Mouse (Mus musculus) adrenal gland, adult 18-20 months (tissue): ENCODE data around the gene Ephb2. TPM values are rescaled to one million over a fixed set of nuclear protein-coding genes. Genes with fewer than 3 reads are reported as not detected.

Experiments
- DNase-seq, 2 experiments: peaks; one replicate each; pipeline ENCODE4 v3.0.0; 2021 to 2022; ENCODE audit warnings: low spot score in 2 of 2
- long read RNA-seq, 2 experiments: library from polyadenylated mRNA; stranded (forward); transcript quantifications; one replicate each; pipeline ENCODE4 v2.0.0; 2021
- total RNA-seq, 2 experiments: library from RNA; stranded (reverse); gene quantifications; 1 replicate in 1 of 2; 2 replicates in 1 of 2; pipeline ENCODE4 v1.2.3; 2021

Gene Ephb2
- 10 to 100 TPM; 16.9 to 22.8 TPM for total RNA-seq
- long read RNA-seq, experiment 1, full-length matches to known transcripts, result 3 of 12 reads
- long read RNA-seq, experiment 1, partial matches to known transcripts, result 4 of 12 reads
- long read RNA-seq, experiment 1, other reads (novel, unspliced or antisense), result 5 of 12 reads
- long read RNA-seq, experiment 2, partial matches to known transcripts, result 8 of 13 reads
- long read RNA-seq, experiment 2, other reads (novel, unspliced or antisense), result 4 of 13 reads

DNA sequence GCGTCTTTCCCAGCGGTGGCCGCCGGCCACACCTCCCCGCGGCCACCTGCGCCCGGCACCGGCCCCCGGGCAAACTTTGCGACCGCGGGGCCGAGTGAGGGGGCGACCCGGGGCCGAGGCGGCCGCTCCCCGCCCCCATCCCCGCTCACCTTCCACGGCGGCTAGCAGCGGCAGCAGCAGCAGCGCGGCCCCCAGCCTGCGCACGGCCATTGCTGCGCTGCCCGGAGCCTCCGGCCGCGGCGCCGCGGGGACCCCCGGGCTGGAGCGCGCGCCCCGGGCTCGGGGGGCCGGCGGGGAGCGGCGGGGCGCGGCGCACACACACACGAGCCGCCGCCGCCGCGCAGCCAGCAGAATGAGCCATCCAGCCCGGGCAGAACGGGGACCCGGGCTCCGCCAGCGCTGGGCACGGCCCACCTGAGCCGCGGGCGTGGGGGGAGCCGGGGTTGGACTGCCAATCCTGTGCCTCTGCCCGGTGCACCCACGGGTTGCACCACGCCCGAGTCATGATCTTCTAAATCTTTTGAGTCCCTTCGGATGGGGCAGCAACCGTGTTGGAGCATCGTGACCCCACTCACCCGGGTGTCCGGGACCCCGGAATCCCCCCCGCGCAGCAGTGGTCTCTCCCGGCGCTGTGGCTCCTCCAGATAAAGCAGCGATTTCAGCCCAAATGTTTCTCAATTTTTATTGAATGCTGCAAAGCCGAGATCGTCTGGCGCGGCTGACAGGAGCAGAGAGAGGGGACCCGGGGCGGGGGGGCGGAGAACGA, at the start of gene Ephb2:
Ephb2 (minus strand) TSS at position 368 of the 766 bp plus-strand sequence.
- DNase-seq, result peak; percentile 73 to 78

DNA sequence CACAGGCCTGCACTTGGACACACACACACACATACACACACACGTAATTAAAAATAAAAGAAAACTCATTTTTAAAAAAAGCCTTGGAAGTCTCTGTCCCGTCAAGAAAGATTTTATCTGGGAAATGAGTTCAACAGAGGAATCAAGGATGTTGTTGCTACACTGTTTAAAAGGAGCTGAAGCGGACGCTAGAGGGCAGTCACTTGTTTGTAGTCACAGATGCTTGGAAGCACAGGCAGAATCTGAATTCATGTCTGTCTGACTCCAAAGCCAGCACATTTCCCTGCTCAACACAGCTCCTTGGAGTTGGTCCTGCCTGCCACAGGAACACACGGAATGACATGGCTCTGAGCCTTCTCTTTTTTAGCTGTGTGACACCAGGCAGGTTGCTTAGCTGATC, 42.8 kb upstream of the Ephb2 start:
- no peak for DNase-seq

DNA sequence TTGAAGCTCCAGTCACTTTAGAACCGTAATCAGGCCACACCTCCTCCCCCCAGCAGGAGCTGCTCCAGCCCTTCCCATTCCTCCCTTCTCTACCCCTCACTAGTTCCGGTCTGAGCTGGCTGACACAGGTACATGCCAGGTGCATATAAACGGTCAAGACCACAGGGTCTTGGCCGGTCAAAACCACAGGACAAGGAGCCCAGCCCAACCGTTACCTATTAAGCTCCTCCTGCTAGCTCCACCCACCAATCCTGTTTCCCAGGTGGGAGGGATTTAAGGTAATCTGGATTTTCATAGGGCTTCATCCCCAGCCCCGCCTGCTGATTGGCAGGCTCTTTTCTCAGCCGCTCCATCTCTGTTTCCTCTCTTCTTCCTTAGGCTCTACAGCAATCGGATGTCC, 42.4 kb upstream of the Ephb2 start:
- no peak for DNase-seq

DNA sequence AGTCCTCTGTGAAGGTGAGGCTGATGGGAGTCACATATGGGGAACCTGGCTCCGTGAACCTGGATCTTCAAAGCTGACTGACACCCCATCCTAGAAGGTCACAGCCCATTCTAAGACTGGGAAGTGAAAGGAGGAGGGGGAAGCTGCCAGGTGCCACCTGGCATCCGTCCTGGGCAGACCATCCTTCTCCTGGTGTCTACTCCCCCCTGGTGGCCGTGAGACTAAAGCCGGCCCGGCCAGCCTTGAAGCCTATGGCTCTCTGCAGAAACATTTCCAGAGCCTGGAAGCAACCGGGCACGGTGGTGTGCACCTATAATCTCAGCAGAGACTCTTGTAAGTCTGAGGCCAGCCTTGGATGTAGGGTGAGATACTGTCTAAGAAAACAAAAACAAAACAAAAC, 41.2 kb upstream of the Ephb2 start:
- DNase-seq, result peak; percentile 36 to 50

DNA sequence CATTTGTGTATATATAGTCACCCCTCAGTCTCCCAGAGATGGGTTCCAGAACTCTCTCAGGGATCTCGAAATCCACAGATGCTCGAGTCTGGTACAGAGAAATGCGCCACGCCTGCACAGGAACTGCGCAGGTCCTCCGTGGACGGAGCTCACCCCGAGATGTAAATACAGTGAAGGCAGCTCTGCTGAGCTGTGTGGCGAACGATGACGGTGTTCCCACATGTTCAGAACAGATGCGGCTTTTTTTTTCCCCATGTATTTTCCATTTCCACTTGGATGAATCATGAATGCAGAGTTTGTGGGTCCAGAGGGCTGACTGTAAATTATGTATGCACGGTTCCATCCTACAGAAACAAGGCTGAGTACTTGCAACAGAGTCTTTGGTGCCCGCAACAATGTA, 39.2 kb upstream of the Ephb2 start:
- DNase-seq, result no peak

DNA sequence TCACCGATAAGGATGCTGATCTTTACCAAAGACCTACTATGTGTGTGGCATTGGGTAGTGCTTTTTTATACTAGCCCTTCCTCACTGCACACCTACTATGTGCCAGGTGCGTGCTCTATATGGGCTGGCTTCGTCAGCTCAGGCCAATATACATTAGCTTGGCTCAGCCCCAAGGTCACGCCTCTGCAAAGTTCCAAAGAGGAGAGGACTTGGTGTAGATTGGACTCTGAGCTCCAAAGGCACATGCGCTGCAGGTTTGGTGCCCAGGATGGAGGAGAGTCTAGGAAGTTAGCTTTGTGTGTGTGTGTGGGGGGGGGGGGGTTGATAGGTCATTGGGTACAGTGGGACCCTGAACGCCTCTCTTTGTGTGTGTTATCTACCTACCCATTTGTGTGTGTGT, 32.6 kb upstream of the Ephb2 start:
- no peak for DNase-seq

DNA sequence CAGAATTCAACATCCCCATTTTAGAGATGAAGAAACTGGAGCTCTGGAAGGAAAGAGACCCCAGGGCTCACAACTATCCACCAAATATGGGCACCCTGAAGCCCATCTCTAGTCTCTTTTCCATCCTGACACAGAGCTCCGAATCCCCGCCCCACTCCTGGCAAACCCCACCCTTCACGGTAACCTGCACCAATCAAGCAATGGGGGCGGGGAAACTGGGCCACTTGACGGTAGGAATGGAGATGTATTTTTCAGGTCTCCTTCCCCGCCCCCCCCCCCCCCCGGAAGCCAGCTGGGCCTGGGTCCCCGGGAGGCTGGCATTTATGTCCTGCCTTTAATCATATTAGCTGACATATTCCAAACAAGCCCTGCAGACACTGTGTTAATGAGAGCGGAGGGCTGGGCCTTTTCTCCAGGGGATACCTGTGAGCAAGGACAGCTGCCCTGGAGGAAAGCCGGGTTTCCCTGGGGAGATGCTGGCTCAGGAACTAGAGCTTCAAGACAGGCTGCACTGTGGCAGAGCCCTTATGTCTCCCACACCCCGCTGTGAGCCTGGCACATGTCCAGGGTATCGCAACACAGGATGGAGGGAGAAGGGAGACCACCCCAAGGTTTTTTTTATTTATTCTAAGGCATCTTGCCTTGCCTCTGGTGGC, 32.0 kb upstream of the Ephb2 start:
- no peak for DNase-seq

DNA sequence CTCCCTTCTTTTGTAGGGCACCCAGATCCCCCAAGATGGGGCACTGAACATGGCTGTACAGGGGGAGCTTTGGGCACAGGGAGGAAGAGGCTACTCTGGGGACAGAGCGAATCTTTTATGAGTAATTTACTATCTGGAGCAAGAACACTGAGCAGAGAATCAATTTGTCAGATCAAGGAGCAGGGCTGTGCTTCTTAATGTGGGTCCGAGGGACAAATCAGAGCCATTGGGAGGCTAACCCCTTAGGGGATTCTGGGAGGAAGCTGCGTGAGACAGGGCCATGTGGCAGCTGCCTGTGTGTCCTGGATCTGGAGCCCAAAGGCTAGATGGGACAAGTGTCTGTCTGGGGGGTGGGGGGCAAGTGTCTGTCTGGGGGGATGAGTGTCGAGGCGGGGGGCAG, 29.7 kb upstream of the Ephb2 start:
- no peak for DNase-seq

DNA sequence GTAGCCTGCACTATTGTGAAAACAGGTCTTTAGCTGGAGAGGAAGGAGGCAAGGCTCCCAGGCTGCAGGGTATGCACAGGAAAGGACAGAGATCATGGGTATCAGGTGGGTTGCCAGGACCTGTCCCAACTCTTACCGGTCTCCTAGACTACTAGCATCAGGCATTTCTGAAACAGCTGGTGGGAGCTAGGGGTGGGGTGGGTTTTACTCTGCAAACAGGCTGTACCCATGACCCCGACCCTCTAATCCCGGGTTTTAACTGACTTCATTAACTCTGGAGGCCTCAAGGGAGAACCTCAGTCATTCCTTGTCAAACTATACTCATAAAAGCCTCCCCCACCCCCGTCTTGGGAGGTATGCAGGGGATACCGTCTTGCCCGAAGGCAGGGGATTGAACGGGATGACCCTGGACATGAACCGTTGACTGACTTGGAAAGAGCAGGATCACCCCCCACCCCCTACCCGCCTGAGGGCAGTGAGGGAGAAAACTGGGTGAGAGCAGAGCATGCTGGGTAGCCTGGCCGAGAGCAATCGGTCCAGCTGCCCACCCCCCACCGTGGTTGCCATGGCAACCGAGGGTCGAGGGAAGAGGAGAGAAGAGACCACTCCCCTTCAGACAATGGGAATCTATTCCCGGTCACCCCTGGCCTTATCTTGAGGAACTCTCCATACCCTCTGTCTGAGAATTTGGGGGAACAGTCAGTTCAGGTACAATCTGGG, 29.1 kb upstream of the Ephb2 start:
- DNase-seq, result no peak

DNA sequence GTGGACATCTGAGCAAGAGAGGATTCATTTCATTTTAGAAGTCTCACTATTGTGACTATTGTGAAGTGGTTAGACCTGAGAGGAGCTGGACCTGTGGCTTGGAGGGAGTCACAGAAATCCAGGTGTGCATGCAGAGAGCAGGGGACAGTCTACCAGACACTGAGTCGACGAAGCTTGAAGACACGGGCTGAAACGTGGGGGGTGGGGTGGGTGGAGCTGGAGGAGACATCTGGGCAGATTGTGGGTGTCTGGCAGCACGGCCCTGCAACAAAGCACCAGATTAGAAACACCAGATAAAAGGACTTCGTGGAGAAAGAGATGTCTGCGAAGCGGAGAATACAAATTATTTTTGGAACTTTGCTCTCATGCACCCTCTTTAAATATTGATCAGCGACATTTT, 27.7 kb upstream of the Ephb2 start:
- no peak for DNase-seq

DNA sequence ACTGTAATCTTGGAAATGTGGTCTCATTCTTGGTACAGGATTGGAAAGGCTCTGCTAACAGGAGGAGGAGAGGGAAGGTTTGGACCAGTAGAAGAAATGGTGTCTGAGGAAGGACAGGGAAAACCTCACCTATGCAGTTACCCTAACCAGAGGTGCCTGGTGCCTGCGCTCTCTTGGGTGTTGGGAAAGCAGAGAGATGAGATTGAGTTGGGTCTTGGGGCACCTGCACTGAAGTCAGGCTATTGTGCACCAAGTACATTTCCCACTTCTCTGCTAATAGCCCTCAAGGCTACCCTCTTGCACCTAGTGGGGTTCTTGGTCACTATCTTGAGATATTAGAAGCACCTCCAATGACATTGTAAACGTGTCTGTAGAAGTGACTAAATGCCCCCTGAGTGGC, 26.6 kb upstream of the Ephb2 start:
- no peak for DNase-seq

DNA sequence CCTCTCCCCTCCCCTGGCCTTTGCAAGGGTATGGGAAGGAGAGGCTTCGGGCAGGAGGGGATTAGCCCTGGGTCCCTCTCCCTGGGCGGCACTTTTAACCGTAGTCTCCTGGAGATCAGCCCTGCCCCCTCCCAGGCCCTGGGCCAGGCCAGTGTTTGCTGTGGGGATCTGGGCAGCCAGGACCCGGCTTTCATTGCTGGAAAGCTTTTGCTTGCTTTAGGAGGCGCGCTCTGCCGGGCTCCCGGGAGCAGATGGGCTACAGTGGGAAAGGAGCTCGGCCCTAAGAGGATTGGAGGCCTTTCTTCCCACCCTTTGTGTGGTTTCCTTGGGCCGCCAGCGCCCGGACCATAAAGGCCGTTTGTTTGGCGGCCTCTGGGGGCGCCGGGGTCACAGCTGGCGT, 26.0 kb upstream of the Ephb2 start:
- DNase-seq, result no peak

DNA sequence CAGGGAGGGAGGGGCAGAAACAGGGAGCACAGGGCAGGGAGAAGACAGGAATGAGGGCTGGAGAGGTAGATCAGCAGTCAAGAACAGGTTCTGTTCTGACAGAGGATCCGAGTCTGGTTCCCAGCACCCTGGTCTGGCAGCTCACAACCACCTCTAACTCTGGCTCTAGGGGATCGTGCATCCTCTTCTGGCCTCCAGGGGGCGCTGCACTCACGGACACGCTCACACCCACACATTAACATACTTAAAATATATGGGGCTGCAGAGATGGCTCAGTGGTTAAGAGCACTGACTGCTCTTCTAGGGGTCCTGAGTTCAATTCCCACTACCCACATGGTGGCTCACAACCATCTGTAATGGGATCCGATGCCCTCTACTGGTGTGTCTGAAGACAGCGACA, 24.2 kb upstream of the Ephb2 start:
- no peak for DNase-seq

DNA sequence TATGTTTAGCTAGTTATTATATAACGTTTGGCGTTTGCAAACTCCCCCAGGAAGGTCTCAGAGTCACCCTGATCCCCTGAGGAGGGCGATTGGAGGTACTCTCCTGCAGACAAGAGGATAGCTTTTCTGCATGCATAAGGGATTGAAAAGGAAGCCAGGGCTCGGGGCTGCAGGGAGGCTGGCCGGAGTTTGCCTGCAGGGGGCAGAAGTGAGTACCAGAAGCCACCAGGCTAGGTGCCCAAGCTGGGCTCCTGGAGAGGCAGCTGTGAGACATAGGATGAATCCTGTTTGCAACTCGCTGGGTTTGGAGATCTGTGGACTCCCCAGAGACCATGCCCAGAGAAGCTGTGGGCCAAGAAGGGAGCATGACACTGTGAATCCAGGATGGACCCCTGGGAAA, 19.3 kb upstream of the Ephb2 start:
- peak; percentile 15 to 31 for DNase-seq

DNA sequence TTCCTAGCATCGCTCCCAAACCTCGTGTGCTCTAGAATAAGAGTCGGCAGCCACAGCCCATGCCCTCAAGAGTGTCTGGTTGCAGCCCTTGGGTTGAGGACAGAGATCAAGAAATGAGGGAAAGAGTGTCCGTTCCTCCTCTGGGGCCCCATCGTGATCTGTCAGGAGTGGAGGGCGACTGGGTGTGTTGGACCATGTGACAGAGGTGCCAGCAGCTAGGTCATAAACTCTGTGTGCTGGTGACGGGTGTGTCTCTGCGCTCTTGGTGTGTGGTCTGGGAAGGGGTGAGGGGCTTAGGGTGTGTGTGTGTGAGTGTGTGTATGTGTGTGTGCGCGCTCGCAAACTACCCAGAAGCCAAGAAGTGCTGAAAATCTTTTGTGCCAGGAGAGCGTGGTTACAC, 17.2 kb upstream of the Ephb2 start:
- DNase-seq, result no peak

DNA sequence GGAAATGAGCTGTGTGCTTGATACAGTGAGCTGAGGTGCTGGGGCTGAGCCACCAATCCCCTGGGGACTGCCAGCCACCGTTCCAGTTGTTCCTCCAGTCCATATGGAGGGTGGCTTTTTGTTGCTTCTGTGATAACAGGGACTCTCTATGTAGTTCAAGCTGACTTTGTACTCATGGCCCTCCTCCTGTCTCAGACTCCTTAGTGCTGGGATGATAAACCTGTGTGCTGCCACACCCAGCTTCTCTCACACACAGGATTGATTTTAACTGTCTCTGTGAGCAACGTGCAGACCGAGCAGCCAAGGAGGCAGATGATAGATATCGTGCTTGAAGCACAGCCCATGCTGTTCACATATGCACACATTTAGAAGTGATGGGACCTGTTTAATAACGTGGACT, 16.3 kb upstream of the Ephb2 start:
- no peak for DNase-seq

DNA sequence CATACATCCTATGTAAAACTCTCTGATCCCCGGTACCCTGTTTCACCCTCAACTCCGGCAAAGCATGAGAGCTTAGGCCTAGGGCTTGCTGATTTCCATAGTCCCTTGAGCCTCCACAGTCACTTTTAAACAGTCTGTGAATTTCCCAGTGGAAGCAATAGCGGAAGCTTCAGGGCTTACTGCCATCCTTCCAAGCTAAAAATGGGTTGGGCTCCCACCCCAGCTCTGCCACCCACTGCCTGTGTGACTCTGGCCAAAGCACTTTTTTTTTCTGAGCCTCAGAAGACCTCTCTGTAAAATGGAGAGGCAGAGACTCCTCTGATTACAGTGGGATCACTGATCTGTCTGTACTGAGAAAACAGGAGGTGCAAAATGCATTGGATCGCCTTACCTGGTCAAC, 12.8 kb upstream of the Ephb2 start:
- DNase-seq, result no peak

DNA sequence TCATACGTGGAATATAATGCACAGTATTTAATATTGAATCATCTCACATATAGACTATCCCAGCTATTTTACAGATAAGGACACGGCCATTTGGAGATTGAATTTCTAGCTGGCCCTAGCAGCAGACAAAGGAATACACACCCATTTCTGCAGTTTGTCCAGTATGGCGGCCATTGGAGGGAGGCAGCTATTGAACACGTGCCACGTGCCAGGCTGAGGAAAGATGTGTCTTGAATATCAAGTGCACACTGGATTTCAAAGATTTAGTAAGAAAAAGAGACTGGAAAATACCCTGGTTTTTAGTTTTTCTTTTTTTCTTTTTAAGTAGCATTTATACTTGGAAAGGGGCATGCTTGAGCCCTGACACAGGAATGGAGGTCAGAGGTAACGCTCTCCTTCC, 11.4 kb upstream of the Ephb2 start:
- DNase-seq, result no peak

DNA sequence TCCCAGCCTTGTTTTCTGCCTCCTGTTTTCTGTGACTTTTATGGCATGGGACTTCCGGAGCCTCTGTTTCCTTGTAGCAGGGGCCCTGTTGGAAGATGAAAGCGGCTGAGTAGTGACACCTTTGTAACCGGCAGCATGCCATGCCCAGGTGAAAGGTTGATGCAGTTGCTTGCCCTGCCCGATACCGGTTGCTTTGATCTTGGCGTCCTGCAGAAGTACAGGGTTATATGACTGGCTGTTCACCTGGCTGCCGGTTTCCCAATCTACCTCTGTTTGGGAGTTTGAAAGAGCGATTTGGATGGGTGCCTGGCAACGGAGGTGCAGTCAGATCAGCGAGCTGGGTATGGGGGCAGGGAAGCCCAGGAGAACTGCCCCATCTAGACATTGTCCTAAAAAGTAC, 7.0 kb upstream of the Ephb2 start:
- no peak for DNase-seq

DNA sequence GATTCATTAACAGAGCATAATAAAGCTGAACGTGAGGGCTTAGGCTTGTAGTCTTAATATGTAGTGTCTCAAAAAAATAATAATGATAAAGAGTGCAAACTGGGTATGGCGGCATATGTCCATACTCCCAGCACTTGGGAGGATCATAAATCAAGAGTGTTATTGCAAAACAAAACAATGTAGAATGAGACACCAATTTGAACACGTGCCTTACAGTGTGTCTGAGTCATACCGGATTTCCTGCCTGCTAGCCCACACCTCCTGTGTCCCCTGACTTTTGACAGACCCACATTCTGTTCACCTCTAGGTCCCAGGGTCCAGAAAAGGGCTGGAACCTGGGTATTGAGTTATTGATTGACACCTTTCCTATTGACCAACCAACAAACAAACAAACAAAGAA, 6.2 kb upstream of the Ephb2 start:
- DNase-seq, result no peak

DNA sequence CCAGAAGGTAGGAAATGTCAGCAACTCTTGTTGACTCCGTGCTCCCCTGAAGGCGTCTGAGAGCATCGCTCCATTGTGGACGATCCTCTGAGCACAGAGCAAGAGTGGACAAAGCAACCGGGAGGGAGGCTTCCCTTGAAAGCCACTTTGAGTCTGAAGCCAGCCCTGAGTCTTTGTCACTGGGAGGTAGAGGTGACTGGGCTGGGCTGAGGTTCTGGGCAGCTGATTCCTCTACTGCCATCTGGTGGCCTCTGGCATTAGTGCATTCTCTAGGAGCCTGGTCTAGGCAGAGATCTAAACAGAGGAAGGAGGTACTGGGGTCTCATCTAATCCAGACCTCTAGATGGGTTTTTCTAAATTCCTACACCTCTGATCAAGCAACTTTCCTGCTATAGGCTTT, 5.3 kb upstream of the Ephb2 start:
- DNase-seq, result peak; percentile 81 to 87

DNA sequence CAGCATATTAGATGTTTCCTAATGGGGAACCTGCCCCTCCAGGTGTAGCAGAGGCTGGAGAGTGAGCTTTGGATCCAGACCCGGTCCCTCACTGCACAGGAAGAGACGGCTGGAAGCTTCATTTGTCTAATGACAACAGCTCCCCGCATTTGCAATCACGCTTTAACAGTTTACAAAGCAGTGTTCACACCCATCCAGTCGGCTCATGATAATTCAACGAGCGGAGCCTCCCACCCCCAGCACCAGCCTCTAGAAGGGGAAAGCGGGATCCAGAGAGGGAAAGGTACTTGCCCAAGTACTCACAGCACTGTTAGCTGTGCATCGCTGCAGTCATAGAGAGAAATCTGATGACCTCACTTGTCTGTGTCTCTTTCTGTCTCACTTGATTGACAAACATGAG, 2.7 kb upstream of the Ephb2 start:
- DNase-seq, result no peak
